ENCODE assay signal across 20 mouse cellular contexts in the genomic region with DNA sequence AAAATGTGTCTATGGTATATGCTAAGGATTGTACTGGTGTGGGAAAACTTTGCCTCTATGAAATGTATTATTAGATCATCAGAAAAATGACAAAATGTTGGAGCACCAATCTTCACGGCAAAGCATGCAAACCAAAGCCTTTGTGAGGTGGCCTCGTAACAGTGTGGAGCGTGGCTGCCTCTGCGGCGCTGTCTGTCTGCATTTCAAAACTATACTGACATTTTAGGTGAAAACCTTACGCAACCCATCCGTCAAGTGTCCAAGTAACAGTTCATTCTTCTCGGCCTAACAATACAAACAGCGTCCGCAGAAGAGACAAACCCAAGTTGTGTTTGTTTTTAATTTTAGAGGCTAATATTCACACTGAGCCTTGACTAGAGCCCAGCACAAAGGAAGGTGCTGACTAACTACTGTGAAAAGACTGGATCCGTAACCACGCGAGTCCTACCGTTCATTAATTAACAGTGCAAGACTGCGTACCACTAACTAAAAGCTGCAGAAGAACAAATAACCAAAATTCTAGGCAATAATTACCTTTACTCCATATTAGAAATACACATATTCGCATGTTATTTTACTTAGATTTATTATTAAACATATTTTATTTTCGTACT.
DNase-seq lines count a peak whose midpoint lies in the region; ATAC-seq and TF ChIP-seq lines count a peak whose summit lies in the region.
"Had no signal": no experiment of that assay in that cellular context is flagged by ENCODE, and none has a peak within 500 bp of the region (broad histone marks: within the 10 kb centered on the region; RNA-seq: fewer than 3 reads in every experiment).

No protein-coding gene starts in this region.

- no peaks in the 10 kb centered on the region for H3K27me3 ChIP-seq in forebrain, embryonic 14.5 days (replicated peaks; ENCODE audit: control insufficient read depth, insufficient read depth, low read length)
- H3K27me3 ChIP-seq in forebrain, embryonic 12.5 days = peaks cover 8% of the 10 kb centered on the region; the same call in 1 of the 2 replicates
- H3K27me3 ChIP-seq in kidney, embryonic 14.5 days (ENCODE audit: control insufficient read depth, insufficient read depth, low read length) = peaks cover 2% of the 10 kb centered on the region; the same call in 1 of the 2 replicates
- H3K27me3 ChIP-seq in lung, embryonic 16.5 days (ENCODE audit: control insufficient read depth, insufficient read depth, low read depth, low read length) = no peaks in the 10 kb centered on the region
- no peaks in the 10 kb centered on the region for H3K27me3 ChIP-seq in stomach, postnatal 0 days (ENCODE audit: control insufficient read depth, insufficient read depth, low read length)
- H3K27me3 ChIP-seq: Patski had no signal

- no peak for TF ChIP-seq EP300 in stomach, postnatal 0 days (optimal IDR thresholded peaks at IDR 0.05)

- H3K4me2 ChIP-seq in forebrain, embryonic 14.5 days (ENCODE audit: low read length) = no peak overlapping the region
- H3K4me2 ChIP-seq in forebrain, embryonic 12.5 days = no peak overlapping the region
- no peak overlapping the region; the same call in 1 of the 2 replicates for H3K4me2 ChIP-seq in kidney, embryonic 14.5 days (replicated peaks; ENCODE audit: low read depth, low read length)
- no peak overlapping the region for H3K4me2 ChIP-seq in lung, embryonic 16.5 days (ENCODE audit: low read depth, low read length)
- H3K4me2 ChIP-seq in stomach, postnatal 0 days (replicated peaks; ENCODE audit: low read depth) = no peak overlapping the region
- H3K4me2 ChIP-seq: embryonic facial prominence, embryonic 12.5 days; limb, embryonic 12.5 days; midbrain, embryonic 11.5 days had no signal

- H3K4me1 ChIP-seq in forebrain, embryonic 14.5 days (ENCODE audit: control insufficient read depth, insufficient read depth, low read length) = peaks cover 11% of the 10 kb centered on the region; the same call in 1 of the 2 replicates
- no peaks in the 10 kb centered on the region for H3K4me1 ChIP-seq in forebrain, embryonic 12.5 days
- peaks cover 12% of the 10 kb centered on the region; the same call in 1 of the 2 replicates for H3K4me1 ChIP-seq in kidney, embryonic 14.5 days (ENCODE audit: control insufficient read depth, insufficient read depth, low read length)
- H3K4me1 ChIP-seq in lung, embryonic 16.5 days (replicated peaks; ENCODE audit: control insufficient read depth, insufficient read depth, low read length) = peaks cover 35% of the 10 kb centered on the region
- peaks cover 7% of the 10 kb centered on the region; the same call in 1 of the 2 replicates for H3K4me1 ChIP-seq in stomach, postnatal 0 days (replicated peaks; ENCODE audit: control insufficient read depth, insufficient read depth)

- no peak for TF ChIP-seq CTCF in stomach, postnatal 0 days (IDR thresholded peaks at IDR 0.05; ENCODE audit: low read depth)

- no peaks in the 10 kb centered on the region for H3K36me3 ChIP-seq in forebrain, embryonic 14.5 days (ENCODE audit: control insufficient read depth, insufficient read depth, low read length)
- H3K36me3 ChIP-seq in forebrain, embryonic 12.5 days (replicated peaks) = no peaks in the 10 kb centered on the region
- no peaks in the 10 kb centered on the region for H3K36me3 ChIP-seq in kidney, embryonic 14.5 days (ENCODE audit: control insufficient read depth, insufficient read depth, low read length)
- H3K36me3 ChIP-seq in lung, embryonic 16.5 days (ENCODE audit: control insufficient read depth, insufficient read depth, low read length) = no peaks in the 10 kb centered on the region
- no peaks in the 10 kb centered on the region for H3K36me3 ChIP-seq in stomach, postnatal 0 days (ENCODE audit: control insufficient read depth, insufficient read depth, low read length)
- H3K36me3 ChIP-seq: embryonic facial prominence, embryonic 12.5 days; limb, embryonic 12.5 days had no signal

- WGBS in forebrain, embryonic 14.5 days = 67% methylated on average over 17 of the region's 17 CpGs
- WGBS in forebrain, embryonic 12.5 days = 79% methylated on average over 17 of the region's 17 CpGs
- 70% methylated on average over 17 of the region's 17 CpGs for WGBS in kidney, embryonic 14.5 days
- WGBS in lung, embryonic 16.5 days = 58% methylated on average over 17 of the region's 17 CpGs
- 75% methylated on average over 17 of the region's 17 CpGs for WGBS in stomach, postnatal 0 days

- no peaks in the 10 kb centered on the region for H3K9me3 ChIP-seq in forebrain, embryonic 14.5 days (replicated peaks; ENCODE audit: control insufficient read depth, low read length)
- no peaks in the 10 kb centered on the region for H3K9me3 ChIP-seq in forebrain, embryonic 12.5 days
- H3K9me3 ChIP-seq in kidney, embryonic 14.5 days (ENCODE audit: control insufficient read depth, low read length) = no peaks in the 10 kb centered on the region
- H3K9me3 ChIP-seq in lung, embryonic 16.5 days (ENCODE audit: control insufficient read depth, low read length) = no peaks in the 10 kb centered on the region
- no peaks in the 10 kb centered on the region for H3K9me3 ChIP-seq in stomach, postnatal 0 days (ENCODE audit: control insufficient read depth, low read length)
- H3K9me3 ChIP-seq: embryonic facial prominence, embryonic 12.5 days; limb, embryonic 12.5 days had no signal

- H3K27ac ChIP-seq in forebrain, embryonic 14.5 days (ENCODE audit: low read depth, low read length) = peak overlapping the region; percentile 66
- H3K27ac ChIP-seq in forebrain, embryonic 12.5 days = no peak overlapping the region
- H3K27ac ChIP-seq in kidney, embryonic 14.5 days (ENCODE audit: low read depth, low read length) = peak overlapping the region; percentile 55; the same call in 1 of the 2 replicates
- H3K27ac ChIP-seq in lung, embryonic 16.5 days (ENCODE audit: low read length) = peak overlapping the region; percentile 66
- peak overlapping the region; percentile 25; the same call in 1 of the 2 replicates for H3K27ac ChIP-seq in stomach, postnatal 0 days (replicated peaks)
- H3K27ac ChIP-seq: embryonic facial prominence, embryonic 12.5 days; limb, embryonic 12.5 days; liver, embryonic 14.5 days had no signal

- peak; percentile 46 for DNase-seq in forebrain, embryonic 14.5 days (ENCODE audit: low spot score)
- no peak for DNase-seq in kidney, adult 8-10 months
- DNase-seq in lung, postnatal 10 days = no peak
- no peak for DNase-seq in stomach, postnatal 0 days (ENCODE audit: low spot score)
- no peak for DNase-seq in natural killer cell, adult 2 months (ENCODE audit: low spot score in 2 of 2)
- DNase-seq: adrenal gland, adult 8-10 months; cerebellum, adult 9-11 months; gastrocnemius, postnatal 36 days; heart, postnatal 4 days; kidney, adult 18-20 months; thymus, postnatal 36 days had no signal

- no peak overlapping the region for H3K4me3 ChIP-seq in forebrain, embryonic 14.5 days (ENCODE audit: low read depth, low read length)
- H3K4me3 ChIP-seq in forebrain, embryonic 12.5 days (replicated peaks) = no peak overlapping the region
- no peak overlapping the region for H3K4me3 ChIP-seq in kidney, embryonic 14.5 days (ENCODE audit: low read length)
- no peak overlapping the region for H3K4me3 ChIP-seq in lung, embryonic 16.5 days (ENCODE audit: low read length)
- no peak overlapping the region for H3K4me3 ChIP-seq in stomach, postnatal 0 days (ENCODE audit: low read depth, low read length)
- H3K4me3 ChIP-seq: embryonic facial prominence, embryonic 12.5 days; limb, embryonic 12.5 days had no signal

- no peak overlapping the region for H3K9ac ChIP-seq in forebrain, embryonic 14.5 days (ENCODE audit: low read length)
- no peak overlapping the region for H3K9ac ChIP-seq in forebrain, embryonic 12.5 days
- H3K9ac ChIP-seq in kidney, embryonic 14.5 days (ENCODE audit: low read depth, low read length) = no peak overlapping the region
- H3K9ac ChIP-seq in lung, embryonic 16.5 days (ENCODE audit: low read length) = no peak overlapping the region
- H3K9ac ChIP-seq in stomach, postnatal 0 days (ENCODE audit: low read length) = no peak overlapping the region
- H3K9ac ChIP-seq: embryonic facial prominence, embryonic 12.5 days; limb, embryonic 12.5 days; liver, embryonic 14.5 days had no signal

- peak; percentile 60; the same call in 1 of the 2 replicates for ATAC-seq in forebrain, embryonic 14.5 days
- no peak for ATAC-seq in forebrain, embryonic 12.5 days (ENCODE audit: low FRiP score)
- ATAC-seq in kidney, embryonic 14.5 days (ENCODE audit: low FRiP score, low TSS enrichment) = no peak
- ATAC-seq in lung, embryonic 16.5 days (ENCODE audit: low read depth) = no peak
- ATAC-seq in stomach, postnatal 0 days (ENCODE audit: low FRiP score, low TSS enrichment) = no peak
- ATAC-seq: CD4-positive, CD25-positive, alpha-beta regulatory T cell, adult 4 months; Patski had no signal
